Mouse (Mus musculus) liver, embryonic 12.5 days (tissue): ENCODE results near the gene Aqp8. TPM values are rescaled to one million over a fixed set of nuclear protein-coding genes. Genes with fewer than 3 reads are reported as not detected.

Experiments used
- ATAC-seq: fragments of 200-750 bp; cut with Nextera tagmentation; 2 replicates; pipeline ENCODE4 v1.8.0; 2017; ENCODE audit warnings: moderate number of reproducible peaks, mild to moderate bottlenecking, moderate library complexity
- H3K27ac ChIP-seq: fragments of 300-500 bp; sonication (generic); 2 replicates; pipeline ENCODE4 v1.5.1; 2016; ENCODE audit warnings: mild to moderate bottlenecking
- H3K27me3 ChIP-seq: fragments of 300-500 bp; sonication (generic); replicated peaks from 2 replicates; pipeline ENCODE4 v1.6.1; 2016; ENCODE audit warnings: mild to moderate bottlenecking, moderate library complexity
- H3K36me3 ChIP-seq: fragments of 300-500 bp; sonication (generic); 2 replicates; pipeline ENCODE4 v1.6.1; 2016; ENCODE audit warnings: mild to moderate bottlenecking, moderate library complexity
- H3K4me1 ChIP-seq: fragments of 300-500 bp; sonication (generic); 2 replicates; pipeline ENCODE4 v1.6.1; 2016
- H3K4me2 ChIP-seq: fragments of 300-500 bp; sonication (generic); 2 replicates; pipeline ENCODE4 v1.6.1; 2016; ENCODE audit warnings: mild to moderate bottlenecking, moderate library complexity
- H3K4me3 ChIP-seq: fragments of 300-500 bp; sonication (generic); 2 replicates; pipeline ENCODE4 v1.5.1; 2016; ENCODE audit warnings: mild to moderate bottlenecking, moderate library complexity
- H3K9ac ChIP-seq: fragments of 300-500 bp; sonication (generic); 2 replicates; pipeline ENCODE4 v1.6.1; 2016; ENCODE audit warnings: mild to moderate bottlenecking, moderate library complexity
- H3K9me3 ChIP-seq: fragments of 300-500 bp; sonication (generic); replicated peaks from 2 replicates; pipeline ENCODE4 v1.6.1; 2016; ENCODE audit warnings: mild to moderate bottlenecking, moderate library complexity
- WGBS: fragments of 180-500 bp; shearing (Covaris S2); methylation state at CpG from one replicate; pipeline ENCODE4 v1.1.7; 2016; ENCODE audit not compliant: insufficient replicate concordance; 5-methylcytosine and 5-hydroxymethylcytosine counted together
- polyA plus RNA-seq: library from polyadenylated mRNA; unstranded; fragments of >200 nt; fragmentation: Nextera tagmentation; extraction: Ambion mirVana; gene quantifications from 2 replicates; pipeline ENCODE4 v1.2.1, GENCODE M21; 2016

Aqp8 gene
- polyA plus RNA-seq, 1 experiment from 2014 or later, result 2.4 TPM

- Histone ChIP-seq H3K36me3 (no peaks in the 10 kb centered on the region), H3K4me3 (no peak overlapping the region), H3K9ac (no peak overlapping the region), H3K4me1 (peaks cover 20% of the 10 kb centered on the region), H3K9me3 (no peaks in the 10 kb centered on the region), H3K27me3 (no peaks in the 10 kb centered on the region), H3K27ac (no peak overlapping the region), H3K4me2 (no peak overlapping the region)
- 79% methylated on average over 10 of the region's 10 CpGs for WGBS
- ATAC-seq, result no peak
These were observed 12.4 kb upstream of the Aqp8 start for GRCm38 (mm10) chr7:123449676-123450075.

- no peak overlapping the region for H3K9ac ChIP-seq
- 69% methylated on average over 2 of the region's 2 CpGs for WGBS
- no peaks in the 10 kb centered on the region for H3K27me3 ChIP-seq
- H3K4me2 ChIP-seq, result peak overlapping the region; percentile 17; the same call in 1 of the 2 replicates
- H3K4me3 ChIP-seq, result no peak overlapping the region
- peaks cover 20% of the 10 kb centered on the region for H3K4me1 ChIP-seq
- no peak overlapping the region for H3K27ac ChIP-seq
- no peaks in the 10 kb centered on the region for H3K9me3 ChIP-seq
- no peaks in the 10 kb centered on the region for H3K36me3 ChIP-seq
- ATAC-seq, result peak; percentile 88
These were observed 11.6 kb upstream of the Aqp8 start for GRCm38 (mm10) chr7:123450515-123450914.

- no peak overlapping the region for H3K4me2 ChIP-seq
- ATAC-seq, result no peak
- no peaks in the 10 kb centered on the region for H3K36me3 ChIP-seq
- no peak overlapping the region for H3K27ac ChIP-seq
- no peak overlapping the region for H3K9ac ChIP-seq
- peaks cover 33% of the 10 kb centered on the region for H3K4me1 ChIP-seq
- H3K27me3 ChIP-seq, result no peaks in the 10 kb centered on the region
- WGBS, result 71% methylated on average over 6 of the region's 6 CpGs
- H3K4me3 ChIP-seq, result no peak overlapping the region
- no peaks in the 10 kb centered on the region for H3K9me3 ChIP-seq
These were observed 9.5 kb upstream of the Aqp8 start for GRCm38 (mm10) chr7:123452551-123452950.

GRCm38 (mm10) chr7:123453066-123453465 is 9.0 kb upstream of the Aqp8 start:
- Histone ChIP-seq H3K4me3 (no peak overlapping the region), H3K9me3 (no peaks in the 10 kb centered on the region), H3K4me2 (no peak overlapping the region), H3K27me3 (no peaks in the 10 kb centered on the region), H3K4me1 (peaks cover 38% of the 10 kb centered on the region), H3K36me3 (no peaks in the 10 kb centered on the region), H3K9ac (no peak overlapping the region), H3K27ac (no peak overlapping the region)
- WGBS, result 68% methylated on average over 8 of the region's 8 CpGs
- ATAC-seq, result no peak

DNA sequence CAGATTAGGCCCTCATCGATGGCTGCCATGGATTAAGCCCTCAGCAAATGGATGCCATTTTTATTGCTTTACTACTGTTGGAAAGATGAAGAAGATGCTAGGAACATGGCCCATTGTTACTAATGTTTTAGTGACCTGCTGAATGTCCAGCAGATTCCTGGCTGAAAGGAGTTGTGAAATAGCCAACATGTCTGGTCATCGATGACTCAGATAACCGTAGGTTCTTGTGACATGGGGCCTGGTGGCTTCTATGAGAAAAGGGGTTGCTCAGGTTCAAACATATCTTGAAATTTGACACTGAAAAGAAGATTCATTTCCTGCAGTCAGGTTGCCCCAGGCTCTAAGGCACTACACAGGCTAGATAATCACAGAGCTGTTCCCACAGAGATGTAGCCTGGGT is 7.0 kb upstream of the Aqp8 start:
- H3K4me1 ChIP-seq, result peaks cover 53% of the 10 kb centered on the region
- H3K27ac ChIP-seq, result no peak overlapping the region
- no peaks in the 10 kb centered on the region for H3K27me3 ChIP-seq
- no peak overlapping the region for H3K9ac ChIP-seq
- ATAC-seq, result no peak
- H3K4me2 ChIP-seq, result no peak overlapping the region
- H3K36me3 ChIP-seq, result no peaks in the 10 kb centered on the region
- 83% methylated on average over 3 of the region's 3 CpGs for WGBS
- no peaks in the 10 kb centered on the region for H3K9me3 ChIP-seq
- H3K4me3 ChIP-seq, result no peak overlapping the region

DNA sequence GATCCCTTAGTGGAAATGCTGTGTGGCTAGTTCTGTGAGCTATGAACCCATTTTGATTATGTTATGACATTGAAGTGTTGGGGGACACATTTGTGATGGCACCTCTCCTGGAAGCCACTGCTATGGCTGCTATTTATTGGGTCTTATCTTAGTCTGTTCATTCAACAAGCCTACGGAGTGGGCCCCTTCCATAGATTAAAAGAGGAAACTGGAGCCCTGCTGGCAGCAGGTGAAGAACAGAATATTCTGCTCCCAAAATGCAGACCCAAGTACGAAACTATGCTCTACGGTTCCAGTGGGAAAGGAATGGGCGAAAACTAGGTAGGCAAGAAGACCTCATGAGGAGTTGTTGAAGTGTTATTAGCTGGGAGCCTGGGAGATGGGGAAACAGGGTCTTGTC is 3.8 kb upstream of the Aqp8 start:
- Histone ChIP-seq H3K9me3 (no peaks in the 10 kb centered on the region), H3K9ac (0 out of 2 replicates have a peak overlapping the region, but pooled peaks have one; percentile 45), H3K36me3 (no peaks in the 10 kb centered on the region), H3K27ac (peak overlapping the region; percentile 76), H3K4me3 (no peak overlapping the region), H3K27me3 (no peaks in the 10 kb centered on the region), H3K4me1 (peaks cover 69% of the 10 kb centered on the region), H3K4me2 (peak overlapping the region; percentile 56)
- 53% methylated on average over 4 of the region's 4 CpGs for WGBS
- ATAC-seq, result no peak

GRCm38 (mm10) chr7:123459247-123459646 is 2.8 kb upstream of the Aqp8 start:
- Histone ChIP-seq H3K27me3 (no peaks in the 10 kb centered on the region), H3K9ac (peak overlapping the region; percentile 43), H3K4me3 (peak overlapping the region; percentile 14; the same call in 1 of the 2 replicates), H3K4me1 (peaks cover 78% of the 10 kb centered on the region), H3K9me3 (no peaks in the 10 kb centered on the region), H3K4me2 (peak overlapping the region; percentile 59), H3K36me3 (no peaks in the 10 kb centered on the region), H3K27ac (peak overlapping the region; percentile 92)
- ATAC-seq, result peak; percentile 76
- 22% methylated on average over 4 of the region's 4 CpGs for WGBS

DNA sequence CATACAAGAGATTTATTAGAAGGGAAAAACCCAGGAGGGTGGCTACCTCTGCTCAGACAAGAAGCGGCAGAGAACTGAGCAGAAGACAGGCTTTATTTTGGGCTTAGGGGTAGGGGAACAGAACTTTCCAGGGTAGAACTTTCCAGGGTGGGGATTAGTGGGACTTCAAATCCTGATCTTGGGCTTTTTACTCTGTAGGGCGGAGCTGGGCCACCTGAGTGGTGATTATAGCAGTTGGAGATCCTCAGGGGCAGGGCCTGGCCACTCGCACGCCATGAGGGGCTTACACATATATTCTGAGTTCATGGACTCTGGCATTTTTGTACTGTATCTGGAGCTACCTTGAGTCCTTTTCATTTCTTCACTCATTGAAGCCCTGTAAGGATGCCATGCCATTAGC is 775 bp upstream of the Aqp8 start:
- Histone ChIP-seq H3K4me2 (peak overlapping the region; percentile 59), H3K36me3 (no peaks in the 10 kb centered on the region), H3K27me3 (0 out of 2 replicates have a peak, but pooled peaks cover 5% of the 10 kb centered on the region), H3K9ac (peak overlapping the region; percentile 47; the same call in 1 of the 2 replicates), H3K4me3 (0 out of 2 replicates have a peak overlapping the region, but pooled peaks have one; percentile 1), H3K4me1 (peaks cover 78% of the 10 kb centered on the region), H3K9me3 (no peaks in the 10 kb centered on the region), H3K27ac (peak overlapping the region; percentile 92)
- no peak for ATAC-seq
- 66% methylated on average over 4 of the region's 4 CpGs for WGBS

- H3K27ac ChIP-seq, result no peak overlapping the region
- no peaks in the 10 kb centered on the region for H3K36me3 ChIP-seq
- H3K4me2 ChIP-seq, result peak overlapping the region; percentile 15; the same call in 1 of the 2 replicates
- no peak for ATAC-seq
- peaks cover 55% of the 10 kb centered on the region for H3K4me1 ChIP-seq
- 0 out of 2 replicates have a peak, but pooled peaks cover 9% of the 10 kb centered on the region for H3K27me3 ChIP-seq
- H3K4me3 ChIP-seq, result no peak overlapping the region
- 60% methylated on average over 4 of the region's 4 CpGs for WGBS
- no peaks in the 10 kb centered on the region for H3K9me3 ChIP-seq
- no peak overlapping the region for H3K9ac ChIP-seq
These were observed 1.5 kb downstream of the Aqp8 start for GRCm38 (mm10) chr7:123463569-123463968.

DNA sequence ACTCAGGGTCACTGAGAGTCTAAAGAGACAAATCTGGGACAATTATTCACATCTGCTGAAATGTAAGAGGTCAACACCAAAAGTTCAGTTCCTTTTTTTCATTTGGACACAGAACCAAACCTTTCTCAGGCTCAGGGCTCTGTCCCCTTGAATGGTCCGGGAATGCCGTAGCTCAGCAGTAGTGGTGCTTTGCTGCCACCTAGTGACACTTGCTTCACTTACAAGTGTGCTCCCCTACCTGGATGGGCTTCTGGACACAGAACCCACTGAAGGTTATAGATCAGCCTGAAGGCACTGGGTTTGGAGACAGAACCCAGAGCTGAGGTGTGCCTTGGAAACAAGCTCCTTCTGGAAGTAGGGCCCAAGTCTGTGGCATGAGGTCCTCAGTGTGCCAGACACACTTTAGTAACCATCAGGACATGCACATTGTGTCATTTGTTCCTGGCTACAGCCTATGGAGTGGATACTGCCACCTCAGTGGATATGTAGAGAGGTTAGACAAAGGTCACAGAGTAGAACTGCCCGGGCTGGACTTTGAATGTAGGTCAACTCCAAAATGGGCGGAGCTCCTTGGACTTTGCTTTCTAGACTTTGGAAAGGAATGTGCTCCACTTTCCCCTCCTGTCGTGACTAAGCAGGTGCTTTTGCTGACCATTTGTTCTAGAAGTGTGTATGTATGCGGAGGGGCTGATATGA is 3.7 kb downstream of the Aqp8 start:
- 0 out of 2 replicates have a peak, but pooled peaks cover 9% of the 10 kb centered on the region for H3K27me3 ChIP-seq
- 29% methylated on average over 6 of the region's 6 CpGs for WGBS
- H3K9me3 ChIP-seq, result no peaks in the 10 kb centered on the region
- no peaks in the 10 kb centered on the region for H3K36me3 ChIP-seq
- no peak overlapping the region for H3K9ac ChIP-seq
- no peak overlapping the region for H3K4me2 ChIP-seq
- ATAC-seq, result no peak
- H3K4me3 ChIP-seq, result no peak overlapping the region
- no peak overlapping the region for H3K27ac ChIP-seq
- peaks cover 34% of the 10 kb centered on the region for H3K4me1 ChIP-seq

DNA sequence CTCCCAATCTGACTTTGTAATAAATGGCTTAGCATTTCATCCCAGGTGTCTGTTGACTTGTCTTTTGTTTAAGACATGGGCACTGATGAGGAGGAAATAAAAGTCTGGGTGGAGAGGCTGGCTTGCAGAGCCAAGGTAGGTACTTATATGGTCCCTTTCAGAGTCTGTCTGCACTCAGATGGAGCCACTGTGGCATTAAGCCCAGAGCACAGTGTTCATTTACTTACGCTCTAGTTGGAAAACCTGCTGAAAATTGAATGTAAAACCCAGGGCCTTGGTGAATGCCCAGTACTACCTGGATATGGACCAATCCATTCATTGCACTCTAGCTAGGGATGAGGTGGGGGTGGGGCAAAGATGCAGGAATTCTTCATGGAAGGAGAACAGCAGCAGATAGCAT is 5.9 kb downstream of the Aqp8 start:
- H3K4me2 ChIP-seq, result no peak overlapping the region
- no peak overlapping the region for H3K9ac ChIP-seq
- 88% methylated on average over 1 of the region's 1 CpGs for WGBS
- no peaks in the 10 kb centered on the region for H3K9me3 ChIP-seq
- H3K27ac ChIP-seq, result no peak overlapping the region
- H3K36me3 ChIP-seq, result no peaks in the 10 kb centered on the region
- H3K4me3 ChIP-seq, result no peak overlapping the region
- H3K27me3 ChIP-seq, result 0 out of 2 replicates have a peak, but pooled peaks cover 9% of the 10 kb centered on the region
- ATAC-seq, result no peak
- peaks cover 13% of the 10 kb centered on the region for H3K4me1 ChIP-seq

GRCm38 (mm10) chr7:123487703-123488102 is 25.6 kb downstream of the Aqp8 start:
- Histone ChIP-seq H3K36me3 (no peaks in the 10 kb centered on the region), H3K27ac (no peak overlapping the region), H3K27me3 (no peaks in the 10 kb centered on the region), H3K9me3 (no peaks in the 10 kb centered on the region), H3K4me3 (no peak overlapping the region), H3K4me1 (no peaks in the 10 kb centered on the region), H3K4me2 (no peak overlapping the region), H3K9ac (no peak overlapping the region)
- 56% methylated on average over 5 of the region's 5 CpGs for WGBS
- no peak for ATAC-seq
